Mouse (Mus musculus) forebrain, embryonic 12.5 days (tissue): ENCODE data around the gene Gdpd3. TPM values are rescaled to one million over a fixed set of nuclear protein-coding genes. Genes with fewer than 3 reads are reported as not detected.
A peak's percentile ranks its signal among the peaks of the same experiment; 100 is the strongest.

Experiments
- ATAC-seq: fragments of 200-750 bp; cut with Nextera tagmentation; 2 replicates; pipeline ENCODE4 v1.8.0; 2017; ENCODE audit warnings: moderate TSS enrichment; ENCODE audit not compliant: low FRiP score
- H3K27ac ChIP-seq: fragments of 300-500 bp; sonication (generic); 2 replicates; pipeline ENCODE4 v1.5.1; 2016; ENCODE audit warnings: mild to moderate bottlenecking
- H3K27me3 ChIP-seq: fragments of 300-500 bp; sonication (generic); 2 replicates; pipeline ENCODE4 v1.6.1; 2016; ENCODE audit warnings: mild to moderate bottlenecking
- H3K36me3 ChIP-seq: fragments of 300-500 bp; sonication (generic); replicated peaks from 2 replicates; pipeline ENCODE4 v1.6.1; 2016; ENCODE audit warnings: mild to moderate bottlenecking
- H3K4me1 ChIP-seq: fragments of 300-500 bp; sonication (generic); 2 replicates; pipeline ENCODE4 v1.6.1; 2016
- H3K4me2 ChIP-seq: fragments of 300-500 bp; sonication (generic); 2 replicates; pipeline ENCODE4 v1.6.1; 2016; ENCODE audit warnings: mild to moderate bottlenecking, moderate library complexity
- H3K4me3 ChIP-seq: fragments of 300-500 bp; sonication (generic); replicated peaks from 2 replicates; pipeline ENCODE4 v1.5.1; 2016; ENCODE audit warnings: mild to moderate bottlenecking
- H3K9ac ChIP-seq: fragments of 300-500 bp; sonication (generic); 2 replicates; pipeline ENCODE4 v1.6.1; 2016; ENCODE audit warnings: mild to moderate bottlenecking
- H3K9me3 ChIP-seq: fragments of 300-500 bp; sonication (generic); 2 replicates; pipeline ENCODE4 v1.6.1; 2016
- WGBS: fragments of 180-500 bp; shearing (Covaris S2); methylation state at CpG from one replicate; pipeline ENCODE4 v1.1.7; 2016; 5-methylcytosine and 5-hydroxymethylcytosine counted together
- polyA plus RNA-seq: library from polyadenylated mRNA; unstranded; fragments of >200 nt; fragmentation: Nextera tagmentation; extraction: Ambion mirVana; gene quantifications from 2 replicates; pipeline ENCODE4 v1.2.1, GENCODE M21; 2016

The Gdpd3 gene
- polyA plus RNA-seq, 1 experiment from 2014 or later = 1.4 TPM

GRCm38 (mm10) chr7:126823202-126823711 is 57.1 kb downstream of the Gdpd3 start:
- Histone ChIP-seq H3K36me3 (no peaks in the 10 kb centered on the region), H3K27me3 (peaks cover 16% of the 10 kb centered on the region; the same call in 1 of the 2 replicates), H3K4me3 (peak overlapping the region; percentile 63), H3K9ac (peak overlapping the region; percentile 86), H3K4me2 (peak overlapping the region; percentile 85), H3K4me1 (peaks cover 39% of the 10 kb centered on the region), H3K9me3 (no peaks in the 10 kb centered on the region), H3K27ac (peak overlapping the region; percentile 82)
- peak; percentile 84 for ATAC-seq
- WGBS = under 1% methylated on average over 16 of the region's 19 CpGs

- no peaks in the 10 kb centered on the region for H3K36me3 ChIP-seq
- peak overlapping the region; percentile 63 for H3K4me3 ChIP-seq
- H3K27ac ChIP-seq = peak overlapping the region; percentile 82
- peaks cover 16% of the 10 kb centered on the region; the same call in 1 of the 2 replicates for H3K27me3 ChIP-seq
- peak overlapping the region; percentile 86 for H3K9ac ChIP-seq
- WGBS = 14% methylated on average over 10 of the region's 10 CpGs
- H3K4me2 ChIP-seq = peak overlapping the region; percentile 85
- ATAC-seq = peak; percentile 42; the same call in 1 of the 2 replicates
- no peaks in the 10 kb centered on the region for H3K9me3 ChIP-seq
- H3K4me1 ChIP-seq = peaks cover 39% of the 10 kb centered on the region
Observed at GRCm38 (mm10) chr7:126823940-126824339, 57.8 kb downstream of the Gdpd3 start.

Other genes starting within 250 kb of the Gdpd3 start
- gene Eif3c, start 199.9 kb upstream of the Gdpd3 start, polyA plus RNA-seq = 213 and 225 TPM in 2 replicates
- gene Apobr, start 181.4 kb upstream of the Gdpd3 start, polyA plus RNA-seq = 0.31 and 0.52 TPM in 2 replicates
- gene Cln3, start 180.5 kb upstream of the Gdpd3 start, polyA plus RNA-seq = 27.5 and 32.7 TPM in 2 replicates
- not detected in 2 replicates for gene Il27, start 171.4 kb upstream of the Gdpd3 start, polyA plus RNA-seq
- gene Nupr1, start 135.5 kb upstream of the Gdpd3 start, polyA plus RNA-seq = 3.1 and 3.8 TPM in 2 replicates
- gene Sgf29, start 117.0 kb upstream of the Gdpd3 start, polyA plus RNA-seq = 39.4 and 51.2 TPM in 2 replicates
- gene Sult1a1, start 89.9 kb upstream of the Gdpd3 start, polyA plus RNA-seq = 0.42 and 0.54 TPM in 2 replicates
- 146 and 157 TPM in 2 replicates for gene Bola2, start 70.9 kb upstream of the Gdpd3 start, polyA plus RNA-seq
- gene Slx1b, start 70.5 kb upstream of the Gdpd3 start, polyA plus RNA-seq = 14.7 and 14.9 TPM in 2 replicates
- 49.1 and 51.0 TPM in 2 replicates for gene Coro1a, start 58.5 kb upstream of the Gdpd3 start, polyA plus RNA-seq
- gene Mapk3, start 6.7 kb upstream of the Gdpd3 start, polyA plus RNA-seq = 51.5 and 56.8 TPM in 2 replicates
- 91.8 and 92.7 TPM in 2 replicates for gene Ypel3, start 10.6 kb downstream of the Gdpd3 start, polyA plus RNA-seq
- 0.33 and 0.56 TPM in 2 replicates for gene Tbx6, start 15.1 kb downstream of the Gdpd3 start, polyA plus RNA-seq
- 310 and 320 TPM in 2 replicates for gene Ppp4c, start 26.2 kb downstream of the Gdpd3 start, polyA plus RNA-seq
- gene Fam57b, start 31.3 kb downstream of the Gdpd3 start, polyA plus RNA-seq = 16.2 and 17.6 TPM in 2 replicates
- not detected in 2 replicates for gene 4930451I11Rik, start 65.3 kb downstream of the Gdpd3 start, polyA plus RNA-seq
- gene Doc2a, start 81.1 kb downstream of the Gdpd3 start, polyA plus RNA-seq = 5.5 and 6.6 TPM in 2 replicates
- gene Hirip3, start 95.6 kb downstream of the Gdpd3 start, polyA plus RNA-seq = 53.3 TPM in 2 replicates
- gene Ino80e, start 96.0 kb downstream of the Gdpd3 start, polyA plus RNA-seq = 96.5 and 108 TPM in 2 replicates
- gene Taok2, start 118.4 kb downstream of the Gdpd3 start, polyA plus RNA-seq = 60.9 and 65.4 TPM in 2 replicates
- 23.0 and 25.3 TPM in 2 replicates for gene Tmem219, start 156.6 kb downstream of the Gdpd3 start, polyA plus RNA-seq
- gene Kctd13, start 162.5 kb downstream of the Gdpd3 start, polyA plus RNA-seq = 45.3 and 46.4 TPM in 2 replicates
- gene Asphd1, start 183.2 kb downstream of the Gdpd3 start, polyA plus RNA-seq = 1.5 TPM in 2 replicates
- gene Sez6l2, start 184.2 kb downstream of the Gdpd3 start, polyA plus RNA-seq = 8.6 and 10.5 TPM in 2 replicates
- 78.9 and 79.6 TPM in 2 replicates for gene Cdipt, start 209.6 kb downstream of the Gdpd3 start, polyA plus RNA-seq
- gene Cdiptos, start 209.8 kb downstream of the Gdpd3 start, polyA plus RNA-seq = 0.86 and 2.0 TPM in 2 replicates
- 4.2 and 4.6 TPM in 2 replicates for gene Mvp, start 248.3 kb downstream of the Gdpd3 start, polyA plus RNA-seq